Mouse (Mus musculus) T-cell, adult 2 months (primary cell): ENCODE measurements around the gene Fchsd2.
"Not testable (repeated sequence)": the region's sequence is repeated elsewhere in the genome, so short reads cannot be mapped to it uniquely, and the experiment has no call there.

Experiments used
- DNase-seq: peaks from one replicate; pipeline ENCODE4 v3.0.0; 2022; ENCODE audit warnings: low spot score

The Fchsd2 gene

DNA sequence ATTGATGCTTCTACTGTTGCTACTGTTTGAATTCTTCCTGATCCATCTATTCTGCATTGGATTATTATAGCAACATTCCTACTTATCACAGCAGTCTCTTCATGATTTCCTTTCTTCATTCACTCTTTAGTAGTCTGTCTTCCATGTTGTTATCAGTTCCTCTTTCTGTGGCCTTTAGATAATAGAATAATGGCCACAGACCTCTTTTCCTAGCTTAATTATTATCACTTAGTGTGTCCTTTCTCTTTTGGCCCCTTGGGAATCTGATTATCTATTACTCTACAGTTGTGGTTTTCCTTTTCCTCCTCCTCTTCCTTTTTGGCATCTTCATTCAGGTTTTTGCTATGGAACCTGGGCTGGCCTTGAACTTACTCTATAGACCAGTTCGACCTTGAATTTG lies 21.7 kb downstream of the Fchsd2 start:
- DNase-seq: no peak

DNA sequence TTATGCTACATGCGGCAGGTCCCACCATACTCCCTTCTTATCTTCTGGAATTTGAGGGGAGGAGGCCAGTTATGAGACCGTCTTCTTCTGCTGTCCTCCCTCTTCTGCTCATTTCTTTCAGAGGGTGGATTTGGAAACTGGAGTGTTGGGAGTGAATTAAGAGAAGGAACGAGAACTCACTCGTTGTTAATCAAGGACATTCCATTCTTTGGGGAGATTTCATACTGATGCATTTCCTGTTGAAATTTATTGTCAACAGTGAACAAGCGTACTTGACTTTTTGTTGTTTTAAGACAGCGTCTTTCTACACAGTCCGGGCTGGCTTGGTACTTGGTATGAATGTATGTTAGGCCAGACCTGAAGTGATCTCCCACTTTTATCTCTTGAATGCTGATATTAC lies 26.7 kb downstream of the Fchsd2 start:
- no peak for DNase-seq

DNA sequence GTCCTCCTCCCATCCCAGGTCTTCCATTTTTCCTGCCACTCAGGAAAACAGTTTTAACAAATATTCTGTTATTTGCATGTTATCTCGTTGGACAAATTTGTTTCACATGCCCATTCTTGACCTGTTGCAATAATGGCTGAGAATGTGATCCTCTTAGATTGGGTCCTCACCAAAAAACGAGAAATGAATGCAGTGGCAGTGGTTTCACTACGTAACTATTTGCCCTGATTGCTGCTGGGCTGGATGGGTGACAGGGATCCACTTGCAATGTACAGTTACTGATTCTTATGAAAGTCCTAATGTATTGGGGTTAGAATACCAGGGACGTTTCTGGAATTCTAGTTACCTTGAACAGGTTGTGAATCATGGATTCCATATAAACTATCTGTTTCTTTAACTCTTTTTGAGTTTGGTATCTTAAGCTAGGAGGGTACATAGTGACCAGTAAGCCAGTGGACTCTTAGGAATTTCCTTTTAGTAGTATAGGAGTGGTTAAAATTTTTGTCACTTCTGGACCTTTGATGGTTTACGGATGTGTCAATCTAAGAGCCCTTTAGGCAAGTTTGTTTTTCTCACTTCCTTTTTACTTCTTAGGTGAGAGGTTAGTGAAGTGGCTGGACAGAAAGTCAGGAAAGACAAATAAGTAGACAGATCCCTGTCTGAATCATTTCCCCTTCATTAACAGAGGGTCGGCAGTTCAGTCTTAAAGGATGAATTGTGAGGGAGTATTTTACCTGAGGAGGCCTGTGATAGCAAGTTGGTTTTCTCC lies 31.1 kb downstream of the Fchsd2 start:
- DNase-seq: no peak

DNA sequence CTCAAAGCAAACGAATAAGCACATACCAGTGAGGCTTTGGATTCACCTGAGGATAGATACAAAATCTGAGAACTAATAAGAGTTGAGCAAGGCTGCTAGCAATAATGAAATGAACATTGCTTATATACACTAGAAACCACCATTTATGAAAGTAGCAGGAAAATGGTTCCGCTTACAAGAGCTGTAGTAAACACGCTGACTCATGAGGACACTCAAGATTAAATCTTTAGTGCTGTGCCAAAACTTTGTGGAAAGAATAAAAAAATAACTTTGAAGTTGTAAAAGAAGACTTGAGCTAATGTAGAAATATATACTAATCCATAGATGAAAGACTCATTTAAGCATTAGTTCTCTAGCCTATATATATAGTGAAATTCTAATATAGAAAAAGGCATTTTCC lies 35.1 kb downstream of the Fchsd2 start:
- DNase-seq: no peak

DNA sequence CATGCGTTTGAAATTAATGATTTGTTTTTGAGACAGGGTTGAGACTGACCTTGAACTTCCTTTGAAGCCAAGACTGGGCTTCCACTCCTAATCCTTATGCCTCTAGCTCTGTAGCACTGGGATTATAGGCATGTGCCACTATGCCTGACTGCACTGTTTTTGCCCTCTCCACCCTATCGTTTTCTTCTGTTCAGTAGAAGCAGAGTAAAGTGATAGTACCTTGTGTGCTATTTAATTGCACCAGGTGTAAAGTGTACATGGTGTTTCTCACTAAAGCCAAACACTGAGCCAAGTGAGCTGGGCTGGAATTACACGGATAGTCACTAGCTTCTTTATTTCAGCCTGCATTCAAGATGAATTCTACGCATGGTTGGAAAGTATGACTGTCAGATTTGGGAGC lies 35.9 kb downstream of the Fchsd2 start:
- DNase-seq: no peak

DNA sequence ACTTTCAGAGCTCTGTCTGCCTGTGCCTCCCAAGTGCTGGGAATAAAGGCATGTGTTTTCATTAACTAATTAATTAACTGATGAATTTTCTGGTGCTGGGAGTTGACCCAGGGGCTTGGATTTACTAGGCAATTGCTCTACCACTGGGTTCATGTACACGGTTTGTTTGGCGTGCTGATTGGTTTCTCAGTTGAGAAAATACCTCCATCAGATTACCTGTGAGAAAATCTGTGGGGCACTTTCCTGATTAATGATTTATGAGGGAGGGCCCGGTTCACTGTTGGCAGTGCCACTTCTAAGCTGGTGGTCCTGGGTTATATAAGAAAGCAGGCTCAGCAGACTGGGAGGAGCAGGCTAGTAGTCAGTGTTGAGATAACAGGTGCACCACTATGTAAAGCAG lies 38.0 kb downstream of the Fchsd2 start:
- no peak for DNase-seq

DNA sequence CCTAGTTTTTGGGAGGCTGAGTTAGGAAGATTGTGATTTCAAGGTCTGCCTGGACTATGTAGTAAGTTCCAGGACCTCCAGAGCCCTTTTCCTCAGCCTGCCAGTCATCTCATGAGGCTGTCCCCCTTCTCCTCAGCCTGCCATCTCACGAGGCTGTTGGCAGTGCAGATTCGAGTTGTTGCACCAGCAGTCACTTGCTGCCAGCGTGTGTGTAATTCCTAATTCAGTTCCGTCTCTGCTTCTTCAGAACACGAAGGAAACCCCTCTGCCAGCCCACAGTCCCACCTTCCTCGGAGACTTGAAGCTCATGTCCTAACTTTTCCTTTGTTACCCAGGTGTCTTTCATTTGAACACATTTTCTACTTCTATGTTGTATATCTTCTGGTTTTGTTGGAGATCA lies 38.6 kb downstream of the Fchsd2 start:
- DNase-seq: no peak

DNA sequence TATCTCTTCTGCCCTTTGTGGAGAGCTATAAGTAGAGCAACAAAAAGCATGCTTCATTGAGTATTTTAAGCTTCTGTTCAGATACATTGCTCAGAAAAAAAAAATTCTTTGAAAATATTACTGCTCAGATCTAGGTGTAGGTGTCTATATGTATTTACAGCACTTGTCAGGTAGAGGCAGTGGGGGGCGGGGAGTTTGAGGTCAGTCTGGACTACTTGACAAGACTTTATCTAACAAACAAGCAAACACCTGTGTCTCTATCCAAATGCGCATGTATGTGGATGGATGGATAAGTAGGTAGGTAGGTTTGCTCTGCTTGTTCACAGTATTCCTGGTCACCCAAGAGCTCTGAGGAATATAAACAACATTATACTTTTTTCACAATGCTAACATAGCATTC lies 40.9 kb downstream of the Fchsd2 start:
- DNase-seq: no peak

DNA sequence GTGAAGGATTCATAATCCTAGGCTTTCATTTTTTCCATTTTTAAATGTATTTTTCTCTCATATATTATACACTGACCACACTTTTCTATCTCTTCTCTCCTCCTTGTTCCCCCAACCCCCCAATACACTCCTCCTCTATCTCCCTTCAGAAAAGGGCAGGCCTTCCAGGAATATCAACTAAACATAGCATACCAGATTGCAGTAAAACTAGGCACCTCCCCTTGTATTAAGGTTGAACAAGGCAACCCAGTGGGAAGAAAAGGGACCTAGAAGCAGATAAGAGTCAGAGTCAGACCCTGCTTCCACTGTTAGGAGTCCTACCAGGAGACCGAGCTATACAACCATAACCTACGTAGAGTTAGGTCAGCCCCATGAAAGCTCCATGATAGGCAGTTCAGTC lies 41.5 kb downstream of the Fchsd2 start:
- no peak for DNase-seq

DNA sequence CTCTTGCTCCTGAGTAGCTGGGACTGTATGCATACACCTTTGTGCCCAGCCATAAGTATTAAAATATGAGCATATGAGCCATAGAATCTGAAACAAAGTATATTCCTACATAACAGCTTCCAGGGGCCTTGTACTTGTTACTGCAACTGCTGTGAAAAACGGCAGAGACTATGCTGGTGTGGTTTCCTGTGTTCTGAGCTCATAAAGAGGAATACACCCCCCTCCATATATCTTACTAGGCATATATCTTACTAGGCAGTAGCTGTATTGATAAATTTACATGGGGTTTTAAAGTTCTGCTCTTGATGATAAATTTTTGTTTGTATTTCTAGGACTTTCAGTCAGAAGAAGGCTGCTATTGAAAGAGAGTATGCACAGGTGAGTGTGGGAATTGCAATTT lies 46.2 kb downstream of the Fchsd2 start:
- no peak for DNase-seq

DNA sequence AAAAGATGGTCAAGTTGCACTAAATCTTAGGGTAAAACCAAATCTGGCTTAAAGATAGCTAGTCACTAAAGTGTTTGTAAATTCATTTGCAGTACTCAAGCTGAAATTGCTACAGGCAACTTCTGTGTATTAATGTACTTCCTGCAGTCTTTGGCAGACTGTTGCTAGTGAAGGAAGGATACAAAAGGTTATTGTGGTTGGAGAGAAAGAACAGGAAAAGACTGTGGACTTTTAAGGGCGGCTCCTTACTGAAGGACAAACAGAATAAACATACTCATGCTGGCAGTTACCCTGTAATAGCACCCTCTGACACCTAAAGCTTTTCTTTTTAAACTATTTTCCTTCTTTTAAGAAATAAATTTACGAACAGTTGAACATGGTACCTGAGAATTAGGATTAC lies 50.2 kb downstream of the Fchsd2 start:
- no peak for DNase-seq

DNA sequence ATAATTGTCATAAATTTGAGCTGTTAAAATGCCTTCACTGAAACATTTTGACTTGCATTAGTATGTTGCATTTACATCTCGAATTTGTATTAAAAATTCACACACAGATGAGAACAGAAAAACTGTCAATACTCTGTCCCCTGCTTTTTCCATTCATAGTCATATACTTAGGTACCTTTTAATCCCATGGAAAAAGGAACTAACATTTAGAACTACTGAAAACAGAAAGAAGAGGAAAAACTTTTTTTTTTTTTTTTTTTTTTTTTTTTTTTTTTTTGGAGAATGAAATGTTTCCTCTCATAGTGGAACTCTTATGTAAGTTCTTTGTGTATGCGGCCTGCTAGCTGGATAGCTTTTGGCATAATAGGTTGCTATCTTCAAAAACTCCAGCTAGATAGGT lies 51.6 kb downstream of the Fchsd2 start:
- no peak for DNase-seq

DNA sequence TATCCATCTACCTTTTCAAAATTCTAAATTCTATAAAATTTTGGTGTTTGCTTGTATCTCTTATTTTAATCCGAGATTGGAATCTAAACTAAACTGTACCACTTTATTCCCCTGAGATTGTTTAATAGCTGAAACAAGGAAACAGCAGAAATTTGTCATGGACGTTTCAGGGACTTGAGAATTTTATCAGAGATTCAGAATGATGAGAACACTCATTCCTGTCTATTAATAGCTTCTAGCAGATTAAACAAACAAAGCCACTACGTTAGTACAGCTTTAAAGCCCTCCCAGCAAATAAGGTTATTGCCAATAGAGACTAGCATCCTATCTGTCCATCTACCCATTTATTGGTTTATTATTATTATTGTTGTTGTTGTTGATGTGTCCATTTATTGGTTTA lies 56.4 kb downstream of the Fchsd2 start:
- no peak for DNase-seq

DNA sequence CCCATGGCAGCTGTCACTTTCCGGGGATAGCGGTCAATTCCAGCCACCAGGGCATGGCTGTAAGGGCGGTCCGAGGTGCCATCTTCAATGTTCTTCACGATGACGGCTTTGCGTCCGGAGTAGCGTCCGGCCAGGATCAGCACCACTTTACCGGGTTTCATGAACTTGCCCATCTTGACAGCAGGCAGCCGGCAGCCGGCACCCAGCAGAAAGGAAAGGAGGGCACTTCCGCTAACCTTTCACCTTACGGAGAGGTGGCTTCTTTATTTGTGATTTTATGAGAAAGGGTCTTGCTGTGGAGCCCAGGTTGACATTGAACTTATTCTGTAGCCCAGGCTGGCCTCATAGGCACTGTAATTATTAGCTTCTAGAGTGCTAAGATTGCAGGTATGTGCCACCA lies 62.2 kb downstream of the Fchsd2 start:
- DNase-seq: not testable (repeated sequence)

DNA sequence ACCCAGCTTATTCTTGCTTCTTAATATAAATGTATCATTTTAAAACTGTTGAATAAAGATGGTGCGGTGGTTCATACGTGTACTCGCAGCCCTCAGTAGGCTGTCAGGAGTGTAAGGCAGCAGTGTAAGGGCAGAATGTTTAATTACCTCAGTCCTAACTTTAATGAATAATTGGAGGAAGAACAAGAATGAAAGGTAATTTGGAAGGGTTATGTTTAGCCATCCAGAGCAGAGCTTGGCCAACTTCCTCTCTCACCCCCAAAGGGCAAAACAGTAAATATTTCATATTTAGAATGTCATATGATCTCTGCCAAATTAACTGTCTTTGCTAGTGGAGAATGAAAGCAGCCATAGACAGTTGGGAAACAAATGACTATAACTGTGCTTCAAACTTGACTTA lies 62.6 kb downstream of the Fchsd2 start:
- no peak for DNase-seq

DNA sequence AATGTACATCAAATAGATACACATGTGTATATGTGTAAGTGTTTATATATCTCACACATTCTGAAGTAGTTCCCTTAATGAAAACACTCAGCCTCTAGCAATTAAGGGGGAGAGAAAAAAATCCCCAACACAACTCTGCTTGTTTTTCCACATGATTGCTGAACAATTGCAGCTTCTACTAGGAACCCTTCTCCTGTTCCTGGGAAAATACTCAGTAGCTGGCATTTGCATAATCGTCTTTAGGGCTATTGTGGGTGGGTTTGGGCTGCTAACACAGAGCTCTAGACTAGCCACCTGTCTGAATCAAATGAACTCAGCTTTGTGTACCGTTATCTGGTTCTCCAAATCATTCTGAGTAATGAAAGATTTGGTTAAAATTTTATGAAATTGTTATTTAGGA lies 67.6 kb downstream of the Fchsd2 start:
- DNase-seq: no peak

DNA sequence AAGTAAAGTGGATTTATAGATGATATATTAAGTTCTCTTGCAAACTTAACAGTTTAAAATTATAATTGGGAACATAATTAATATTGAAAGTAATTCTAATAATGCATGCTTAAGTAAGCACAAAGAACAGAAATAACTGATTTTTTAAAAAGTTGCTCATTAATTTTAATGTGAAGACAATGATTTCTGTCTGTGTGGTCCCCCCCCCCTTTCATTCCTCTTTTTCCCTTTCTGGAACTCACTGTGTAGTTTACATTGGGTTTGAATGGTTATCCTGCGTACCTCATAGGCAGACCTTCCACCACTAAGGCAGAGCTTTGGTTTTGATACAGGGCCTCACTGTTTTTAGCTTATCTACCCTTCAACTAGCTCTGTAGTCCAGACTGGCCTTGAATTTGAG lies 70.1 kb downstream of the Fchsd2 start:
- no peak for DNase-seq

DNA sequence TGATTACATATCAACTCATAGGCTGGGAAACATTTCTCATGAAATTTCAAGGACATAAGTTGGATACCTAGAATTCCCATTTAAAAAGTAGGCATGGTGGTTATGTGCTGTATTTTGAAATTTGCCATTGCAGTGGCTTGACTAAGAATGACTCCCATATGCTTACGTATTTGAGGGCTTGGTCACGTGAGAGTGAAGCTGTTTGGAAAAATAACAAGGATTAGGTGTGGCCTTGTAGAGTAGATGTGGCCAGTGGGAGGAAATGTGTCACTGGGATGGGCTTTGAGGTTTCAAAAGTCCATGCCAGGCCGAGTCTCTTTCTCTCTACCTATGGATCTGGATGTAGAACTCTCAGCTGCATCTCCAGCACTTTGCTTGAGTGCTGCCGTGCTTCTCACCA lies 71.2 kb downstream of the Fchsd2 start:
- no peak for DNase-seq

DNA sequence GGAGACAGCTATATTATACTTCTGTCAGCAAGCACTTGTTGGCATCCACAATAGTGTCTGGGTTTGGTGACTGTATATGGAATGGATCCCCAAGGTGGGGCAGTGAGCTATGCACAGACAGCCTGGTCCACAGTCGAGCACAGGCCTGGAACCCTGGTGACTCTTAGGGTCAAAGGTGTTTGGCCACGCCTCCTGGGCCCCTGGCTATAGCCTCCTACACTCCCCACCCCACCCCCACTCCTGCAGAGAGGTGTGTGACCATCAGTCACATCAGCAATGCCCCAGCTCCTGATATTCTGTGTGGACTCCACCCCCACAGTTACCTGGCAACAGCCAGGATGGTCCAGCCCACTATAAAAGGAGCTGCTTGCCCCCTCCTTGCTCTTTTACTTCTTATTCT lies 73.9 kb downstream of the Fchsd2 start:
- DNase-seq: no peak

DNA sequence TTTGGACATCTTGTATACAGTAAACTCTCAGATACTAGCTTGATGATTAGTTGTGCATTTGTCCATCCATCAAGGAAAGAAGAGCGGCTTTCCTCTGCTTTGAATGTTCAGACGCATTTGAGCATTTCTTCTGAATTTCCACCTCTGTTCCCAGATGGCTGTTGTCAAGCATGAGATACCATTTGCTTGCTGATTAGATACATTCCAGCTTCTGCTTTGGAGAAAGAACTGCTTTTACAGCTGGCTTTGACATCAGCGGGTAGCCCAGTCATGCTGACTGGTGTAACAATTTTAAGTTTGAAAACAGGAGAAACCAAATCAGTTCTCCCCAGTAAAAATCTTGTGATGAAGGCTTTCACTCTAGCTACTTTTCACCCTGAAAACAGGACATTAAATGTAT lies 77.8 kb downstream of the Fchsd2 start:
- DNase-seq: no peak

DNA sequence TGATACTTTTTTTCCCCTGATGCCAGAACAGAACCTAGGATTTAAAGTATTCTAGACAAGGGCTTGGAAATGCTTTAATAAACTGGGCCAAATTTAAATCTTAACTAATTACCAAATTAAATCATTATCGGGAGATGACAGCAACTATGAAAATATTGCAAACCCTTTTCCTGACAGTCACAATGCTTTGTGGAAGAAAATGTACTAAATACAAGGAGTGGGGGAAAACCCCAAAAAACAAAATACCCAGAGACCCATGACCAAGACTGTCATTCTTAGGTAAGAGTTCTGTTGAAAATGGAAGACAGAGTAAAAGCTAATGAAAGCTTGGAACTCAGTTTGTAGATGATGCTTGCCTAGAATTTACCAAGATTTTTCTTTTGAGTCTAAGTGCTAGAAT lies 78.3 kb downstream of the Fchsd2 start:
- DNase-seq: no peak

DNA sequence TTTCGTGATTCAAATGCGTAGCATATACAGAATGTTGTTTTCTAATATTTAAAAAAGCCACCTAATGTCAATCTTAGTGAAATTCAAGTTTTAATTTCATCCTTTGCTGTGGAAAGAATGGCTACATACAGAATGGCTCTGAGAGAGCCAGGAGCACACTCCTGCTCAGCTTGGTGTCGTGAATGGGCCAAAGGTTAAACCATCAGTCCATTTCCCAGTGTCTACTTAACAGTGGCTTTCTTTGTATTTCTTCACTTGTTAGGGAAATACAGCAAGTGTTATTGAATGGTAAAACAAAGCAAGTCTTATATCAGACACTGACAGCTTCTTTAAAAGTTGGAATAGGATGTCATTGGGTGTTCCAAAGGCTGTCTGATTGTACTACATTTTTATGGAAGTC lies 80.7 kb downstream of the Fchsd2 start:
- DNase-seq: no peak

DNA sequence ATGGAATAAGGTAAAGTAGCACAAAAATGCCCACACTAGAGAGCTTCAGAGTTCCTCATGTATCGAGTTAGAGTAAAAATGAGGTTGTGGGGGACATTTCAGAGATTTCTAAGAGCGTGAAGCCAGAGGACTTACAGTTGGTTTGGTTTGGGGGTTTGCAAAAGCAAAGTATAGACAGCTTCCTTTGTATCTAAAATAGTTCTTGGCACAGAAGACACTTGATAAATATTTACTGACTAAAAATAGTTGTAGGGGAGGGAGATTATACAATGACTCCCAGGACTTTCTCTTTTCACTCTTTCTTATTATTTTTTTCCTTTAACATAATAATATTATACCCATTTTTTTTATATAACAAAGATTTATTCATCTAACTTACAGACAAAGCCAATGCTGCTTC lies 86.1 kb downstream of the Fchsd2 start:
- DNase-seq: no peak

DNA sequence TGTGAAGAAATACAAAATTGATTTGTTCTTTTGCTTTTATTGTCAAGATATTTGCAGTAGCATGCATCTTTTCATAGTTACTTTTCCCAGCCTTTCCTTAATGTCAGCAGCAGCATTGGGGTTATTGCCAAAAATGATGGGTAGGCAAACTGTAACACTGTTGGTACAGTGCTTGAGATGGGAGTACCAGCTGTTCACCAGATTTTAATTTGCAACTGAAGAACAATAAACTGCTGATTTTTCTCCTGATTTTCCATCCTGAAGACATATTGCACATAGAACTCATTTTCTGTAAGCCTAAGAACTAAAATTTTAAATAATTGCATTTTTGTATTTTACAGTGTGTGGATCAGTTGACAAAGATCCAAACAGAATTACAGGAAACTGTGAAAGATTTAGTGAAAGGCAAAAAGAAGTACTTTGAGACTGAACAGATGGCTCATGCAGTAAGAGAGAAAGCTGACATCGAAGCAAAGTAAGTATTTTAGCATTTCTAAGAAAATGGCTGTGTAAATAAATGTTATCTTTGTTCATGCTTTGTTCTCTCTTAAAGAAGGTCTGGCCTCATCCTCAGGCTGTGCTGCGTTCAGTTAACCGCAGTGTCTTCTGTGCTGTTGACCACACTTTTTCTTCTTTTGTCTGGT lies 98.8 kb downstream of the Fchsd2 start:
- no peak for DNase-seq
